9 mouse cellular contexts compared by ENCODE assay signal in the genomic region with DNA sequence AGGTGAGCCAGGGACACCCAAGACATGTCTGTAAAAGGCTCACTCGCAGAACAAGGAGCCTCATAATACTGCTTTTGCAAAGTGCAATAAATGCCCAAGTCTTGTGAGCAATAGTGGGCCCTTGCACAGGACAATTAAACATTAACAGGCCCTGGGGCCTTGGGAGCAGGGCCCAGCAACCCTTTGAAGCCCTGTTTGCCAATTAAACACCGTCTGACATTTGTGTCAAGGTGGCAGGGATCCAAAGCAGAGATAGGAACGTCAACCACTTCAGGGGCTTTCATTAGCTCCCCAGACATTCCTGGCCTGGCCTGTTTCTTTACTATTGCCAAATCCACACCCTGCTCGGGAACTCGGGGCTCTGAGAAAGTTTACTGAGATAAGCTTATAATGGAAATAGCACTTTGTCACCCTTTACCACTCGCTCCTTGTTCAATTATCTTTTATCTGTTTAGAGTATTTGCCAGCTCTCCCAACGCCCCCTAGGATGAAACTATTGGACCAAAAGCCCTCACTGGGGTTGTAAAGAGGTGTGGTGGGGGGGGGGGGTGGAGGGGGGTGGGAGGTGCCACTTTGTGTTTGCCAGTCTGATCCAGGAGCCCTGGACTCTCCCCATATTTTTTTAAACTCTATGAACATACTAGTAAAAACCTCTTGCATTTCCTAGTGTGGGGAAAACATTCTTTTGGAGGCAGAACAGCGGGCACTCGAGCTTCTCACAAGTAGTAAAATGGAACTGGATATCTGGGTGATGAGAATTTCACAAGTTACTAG.
DNase-seq lines count a peak whose midpoint lies in the region; ATAC-seq lines count a peak whose summit lies in the region.
"Had no signal": no experiment of that assay in that cellular context is flagged by ENCODE, and none has a peak within 500 bp of the region (broad histone marks: within the 10 kb centered on the region; RNA-seq: fewer than 3 reads in every experiment).

No protein-coding gene starts in this region.

- 20% methylated on average over 9 of the region's 9 CpGs for WGBS in intestine, embryonic 14.5 days
- WGBS in liver, embryonic 11.5 days: 40% methylated on average over 9 of the region's 9 CpGs
- WGBS in midbrain, embryonic 15.5 days: 52% methylated on average over 9 of the region's 9 CpGs

- H3K4me2 ChIP-seq in intestine, embryonic 14.5 days (ENCODE audit: low read length): no peak overlapping the region
- no peak overlapping the region; the same call in 1 of the 2 replicates for H3K4me2 ChIP-seq in liver, embryonic 11.5 days
- no peak overlapping the region for H3K4me2 ChIP-seq in midbrain, embryonic 15.5 days
- H3K4me2 ChIP-seq: embryonic facial prominence, embryonic 13.5 days had no signal

- ATAC-seq in intestine, embryonic 14.5 days (replicated peaks; ENCODE audit: low FRiP score, low TSS enrichment, low read depth): peak; percentile 93
- ATAC-seq in liver, embryonic 11.5 days (replicated peaks; ENCODE audit: low FRiP score): no peak; the same call in 1 of the 2 replicates
- ATAC-seq in erythroblast, adult 5-6 weeks (replicated peaks; ENCODE audit: low FRiP score, poor library complexity, severe bottlenecking): no peak
- ATAC-seq in midbrain, embryonic 15.5 days (replicated peaks): no peak

- H3K9me3 ChIP-seq in intestine, embryonic 14.5 days (ENCODE audit: control insufficient read depth, low read length): no peaks in the 10 kb centered on the region
- H3K9me3 ChIP-seq in liver, embryonic 11.5 days (ENCODE audit: control insufficient read depth, low read length): no peaks in the 10 kb centered on the region
- H3K9me3 ChIP-seq in midbrain, embryonic 15.5 days: no peaks in the 10 kb centered on the region

- H3K27me3 ChIP-seq in intestine, embryonic 14.5 days (replicated peaks; ENCODE audit: control insufficient read depth, insufficient read depth, low read length): no peaks in the 10 kb centered on the region
- no peaks in the 10 kb centered on the region for H3K27me3 ChIP-seq in liver, embryonic 11.5 days (replicated peaks; ENCODE audit: control insufficient read depth, insufficient read depth, low read length)
- H3K27me3 ChIP-seq in midbrain, embryonic 15.5 days (replicated peaks): no peaks in the 10 kb centered on the region
- H3K27me3 ChIP-seq: embryonic facial prominence, embryonic 13.5 days had no signal

- H3K4me3 ChIP-seq in intestine, embryonic 14.5 days (ENCODE audit: low read depth, low read length): no peak overlapping the region
- H3K4me3 ChIP-seq in liver, embryonic 11.5 days (ENCODE audit: low read depth, low read length): no peak overlapping the region
- H3K4me3 ChIP-seq in midbrain, embryonic 15.5 days: no peak overlapping the region
- H3K4me3 ChIP-seq: embryonic facial prominence, embryonic 13.5 days had no signal

- no peaks in the 10 kb centered on the region for H3K36me3 ChIP-seq in intestine, embryonic 14.5 days (ENCODE audit: control insufficient read depth, insufficient read depth, low read length)
- H3K36me3 ChIP-seq in liver, embryonic 11.5 days (ENCODE audit: control insufficient read depth, insufficient read depth, low read length): no peaks in the 10 kb centered on the region
- no peaks in the 10 kb centered on the region for H3K36me3 ChIP-seq in midbrain, embryonic 15.5 days (replicated peaks)
- H3K36me3 ChIP-seq: embryonic facial prominence, embryonic 13.5 days had no signal

- peak; percentile 20 for DNase-seq in testis, postnatal 14 days (ENCODE audit: low spot score)
- no peak for DNase-seq in testis, postnatal 10 days (ENCODE audit: low spot score)
- peak; percentile 55 for DNase-seq in intestine, embryonic 14.5 days (ENCODE audit: low spot score)
- DNase-seq in liver, embryonic 11.5 days (ENCODE audit: low spot score): no peak
- DNase-seq in yolk sac, embryonic 10.5 days (ENCODE audit: low spot score): peak; percentile 4
- DNase-seq in thymus, adult 18-20 months: no peak

- peak overlapping the region; percentile 9; the same call in 1 of the 2 replicates for H3K27ac ChIP-seq in intestine, embryonic 14.5 days (ENCODE audit: low read depth)
- H3K27ac ChIP-seq in liver, embryonic 11.5 days (ENCODE audit: low read depth, low read length): peak overlapping the region; percentile 10; the same call in 1 of the 2 replicates
- H3K27ac ChIP-seq in midbrain, embryonic 15.5 days: no peak overlapping the region
- H3K27ac ChIP-seq: embryonic facial prominence, embryonic 13.5 days had no signal

- H3K9ac ChIP-seq in intestine, embryonic 14.5 days (ENCODE audit: low read length): no peak overlapping the region
- H3K9ac ChIP-seq in liver, embryonic 11.5 days (ENCODE audit: low read depth, low read length): no peak overlapping the region
- no peak overlapping the region for H3K9ac ChIP-seq in midbrain, embryonic 15.5 days
- H3K9ac ChIP-seq: embryonic facial prominence, embryonic 13.5 days had no signal

- no peaks in the 10 kb centered on the region; the same call in 1 of the 2 replicates for H3K4me1 ChIP-seq in intestine, embryonic 14.5 days (replicated peaks; ENCODE audit: control insufficient read depth, insufficient read depth, low read length)
- peaks cover 4% of the 10 kb centered on the region; the same call in 1 of the 2 replicates for H3K4me1 ChIP-seq in liver, embryonic 11.5 days (replicated peaks; ENCODE audit: control insufficient read depth, insufficient read depth, low read length)
- H3K4me1 ChIP-seq in midbrain, embryonic 15.5 days: 0 out of 2 replicates have a peak, but pooled peaks cover 2% of the 10 kb centered on the region
- H3K4me1 ChIP-seq: embryonic facial prominence, embryonic 13.5 days had no signal

Comparison
In these comparisons a context has a peak if more than half of its experiments do, and no peak if none do; other contexts are left out.
1. DNase-seq: peak in testis, postnatal 14 days (single experiment), intestine, embryonic 14.5 days (single experiment) and yolk sac, embryonic 10.5 days (single experiment); none in testis, postnatal 10 days (single experiment), liver, embryonic 11.5 days (single experiment) and thymus, adult 18-20 months (0 of 2).